Mouse (Mus musculus) C2C12 (cell line): ENCODE measurements around the gene Cytl1.

ENCODE experiments used
- CEBPB ChIP-seq: IDR thresholded peaks from one replicate; pipeline ENCODE4 v1.6.1; 2011; ENCODE audit warnings: low read depth, mild to moderate bottlenecking, control low read depth, moderate library complexity
- CTCF ChIP-seq: IDR thresholded peaks from one replicate; pipeline ENCODE4 v1.5.1; 2011; ENCODE audit not compliant: control insufficient read depth, insufficient read depth, insufficient read length
- FOSL1 ChIP-seq: IDR thresholded peaks from one replicate; pipeline ENCODE4 v1.8.0; 2011; ENCODE audit warnings: mild to moderate bottlenecking, low read length; ENCODE audit not compliant: poor library complexity, insufficient read depth, severe bottlenecking
- MAX ChIP-seq: IDR thresholded peaks from one replicate; pipeline ENCODE4 v1.6.1; 2011; ENCODE audit warnings: mild to moderate bottlenecking, control low read depth
- MYOD1 ChIP-seq: IDR thresholded peaks from one replicate; pipeline ENCODE4 v1.6.1; 2011; ENCODE audit warnings: low read depth; ENCODE audit not compliant: control insufficient read depth, insufficient read length
- MYOG ChIP-seq: IDR thresholded peaks from one replicate; pipeline ENCODE4 v1.6.1; 2011; ENCODE audit not compliant: control insufficient read depth, insufficient read length; ENCODE audit errors: extremely low read depth
- USF1 ChIP-seq: IDR thresholded peaks from one replicate; pipeline ENCODE4 v1.6.1; 2011; ENCODE audit warnings: low read depth, mild to moderate bottlenecking, control low read depth, moderate library complexity

DNA sequence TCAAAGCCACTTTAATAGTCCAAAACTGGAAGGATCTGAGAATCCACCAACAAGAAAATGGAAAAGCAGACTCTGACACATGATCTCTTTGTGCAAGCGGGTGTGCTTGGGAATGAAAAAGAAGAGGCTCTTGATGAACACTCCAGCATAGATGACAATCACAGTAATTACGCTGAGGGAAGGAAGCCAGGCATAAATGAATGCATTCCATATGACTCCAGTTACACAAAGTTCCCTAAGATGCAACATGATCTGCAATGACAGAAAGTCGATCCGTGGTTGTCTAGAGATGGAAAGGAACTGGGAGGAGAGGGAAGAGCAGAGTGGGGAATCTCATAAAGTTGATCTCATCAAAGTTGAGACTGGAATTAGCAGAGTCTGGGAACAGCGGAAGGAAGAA, 31.9 kb downstream of the Cytl1 start:
- no peak for TF ChIP-seq USF1
- TF ChIP-seq MYOD1: no peak
- TF ChIP-seq CTCF: no peak
- no peak for TF ChIP-seq MYOG
- TF ChIP-seq CEBPB: no peak
- no peak for TF ChIP-seq FOSL1
- no peak for TF ChIP-seq MAX
